Mouse (Mus musculus) stomach, embryonic 14.5 days (tissue): ENCODE measurements around the gene Cldnd1. TPM values are rescaled to one million over a fixed set of nuclear protein-coding genes. Genes with fewer than 3 reads are reported as not detected.

Experiments used
- ATAC-seq: fragments of 200-750 bp; cut with Nextera tagmentation; 2 replicates; pipeline ENCODE4 v1.8.0; 2017; ENCODE audit warnings: low read depth, moderate TSS enrichment; ENCODE audit not compliant: insufficient number of reproducible peaks, insufficient read depth, low FRiP score
- H3K27ac ChIP-seq: fragments of 300-500 bp; sonication (generic); 2 replicates; pipeline ENCODE4 v1.5.1; 2014; ENCODE audit warnings: mild to moderate bottlenecking, low read length, moderate library complexity, mixed read lengths
- H3K27me3 ChIP-seq: fragments of 300-500 bp; sonication (generic); 2 replicates; pipeline ENCODE4 v1.6.1; 2014; ENCODE audit warnings: low read length, control low read depth, mixed read lengths; ENCODE audit not compliant: control insufficient read depth, insufficient read depth
- H3K36me3 ChIP-seq: fragments of 300-500 bp; sonication (generic); 2 replicates; pipeline ENCODE4 v1.6.1; 2014; ENCODE audit warnings: mild to moderate bottlenecking, control low read depth, low read length, moderate library complexity, mixed read lengths; ENCODE audit not compliant: control insufficient read depth, insufficient read depth
- H3K4me1 ChIP-seq: fragments of 300-500 bp; sonication (generic); 2 replicates; pipeline ENCODE4 v1.6.1; 2014; ENCODE audit warnings: low read length, control low read depth, mixed read lengths; ENCODE audit not compliant: control insufficient read depth, insufficient read depth
- H3K4me2 ChIP-seq: fragments of 300-500 bp; sonication (generic); replicated peaks from 2 replicates; pipeline ENCODE4 v1.6.1; 2014; ENCODE audit warnings: low read depth, low read length, control low read depth
- H3K4me3 ChIP-seq: fragments of 300-500 bp; sonication (generic); 2 replicates; pipeline ENCODE4 v1.5.1; 2014; ENCODE audit warnings: low read depth, low read length, control low read depth
- H3K9ac ChIP-seq: fragments of 300-500 bp; sonication (generic); replicated peaks from 2 replicates; pipeline ENCODE4 v1.6.1; 2014; ENCODE audit warnings: low read depth, mild to moderate bottlenecking, control low read depth, low read length, moderate library complexity, mixed read lengths
- H3K9me3 ChIP-seq: fragments of 300-500 bp; sonication (generic); 2 replicates; pipeline ENCODE4 v1.6.1; 2016; ENCODE audit warnings: low read depth, low read length, control low read depth; ENCODE audit not compliant: control insufficient read depth
- WGBS: fragments of 180-500 bp; shearing (Covaris S2); extraction: QIAGEN DNeasy Blood & Tissue Kit; methylation state at CpG from one replicate; pipeline ENCODE4 v1.1.7; 2014; 5-methylcytosine and 5-hydroxymethylcytosine counted together
- polyA plus RNA-seq: library from polyadenylated mRNA; unstranded; fragments of >200 nt; fragmentation: Nextera tagmentation; extraction: Ambion mirVana; gene quantifications from 2 replicates; pipeline ENCODE4 v1.2.1, GENCODE M21; 2014

Cldnd1 gene
- polyA plus RNA-seq, 1 experiment from 2014 or later: 128 TPM

- WGBS: 72% methylated on average over 10 of the region's 10 CpGs
- no peaks in the 10 kb centered on the region for H3K27me3 ChIP-seq
- H3K4me3 ChIP-seq: no peak overlapping the region
- no peak overlapping the region for H3K27ac ChIP-seq
- H3K4me1 ChIP-seq: 0 out of 2 replicates have a peak, but pooled peaks cover 6% of the 10 kb centered on the region
- no peak overlapping the region for H3K4me2 ChIP-seq
- no peak overlapping the region for H3K9ac ChIP-seq
- no peaks in the 10 kb centered on the region for H3K36me3 ChIP-seq
- no peaks in the 10 kb centered on the region for H3K9me3 ChIP-seq
- ATAC-seq: no peak
These were observed 25.3 kb upstream of the Cldnd1 start for GRCm38 (mm10) chr16:58702329-58702932.

- H3K4me2 ChIP-seq: no peak overlapping the region
- no peaks in the 10 kb centered on the region for H3K36me3 ChIP-seq
- no peak overlapping the region for H3K9ac ChIP-seq
- H3K9me3 ChIP-seq: no peaks in the 10 kb centered on the region
- H3K4me3 ChIP-seq: no peak overlapping the region
- no peak overlapping the region for H3K27ac ChIP-seq
- no peak for ATAC-seq
- H3K27me3 ChIP-seq: no peaks in the 10 kb centered on the region
- 0 out of 2 replicates have a peak, but pooled peaks cover 6% of the 10 kb centered on the region for H3K4me1 ChIP-seq
- WGBS: 15% methylated on average over 10 of the region's 10 CpGs
These were observed 24.2 kb upstream of the Cldnd1 start for GRCm38 (mm10) chr16:58703382-58704124.

GRCm38 (mm10) chr16:58704999-58705398 lies 22.7 kb upstream of the Cldnd1 start:
- no peak overlapping the region for H3K4me2 ChIP-seq
- no peak overlapping the region for H3K4me3 ChIP-seq
- no peak overlapping the region for H3K9ac ChIP-seq
- no peaks in the 10 kb centered on the region for H3K9me3 ChIP-seq
- H3K27me3 ChIP-seq: no peaks in the 10 kb centered on the region
- no peak for ATAC-seq
- H3K27ac ChIP-seq: no peak overlapping the region
- H3K36me3 ChIP-seq: no peaks in the 10 kb centered on the region
- H3K4me1 ChIP-seq: 0 out of 2 replicates have a peak, but pooled peaks cover 6% of the 10 kb centered on the region

- 90% methylated on average over 4 of the region's 4 CpGs for WGBS
- H3K27ac ChIP-seq: no peak overlapping the region
- H3K9me3 ChIP-seq: no peaks in the 10 kb centered on the region
- no peak overlapping the region for H3K4me3 ChIP-seq
- H3K4me1 ChIP-seq: 0 out of 2 replicates have a peak, but pooled peaks cover 6% of the 10 kb centered on the region
- no peak overlapping the region for H3K9ac ChIP-seq
- no peaks in the 10 kb centered on the region for H3K27me3 ChIP-seq
- no peak for ATAC-seq
- no peaks in the 10 kb centered on the region for H3K36me3 ChIP-seq
- H3K4me2 ChIP-seq: no peak overlapping the region
These were observed 20.3 kb upstream of the Cldnd1 start for GRCm38 (mm10) chr16:58707276-58707905.

- H3K27ac ChIP-seq: no peak overlapping the region
- no peaks in the 10 kb centered on the region for H3K9me3 ChIP-seq
- 71% methylated on average over 3 of the region's 3 CpGs for WGBS
- no peak overlapping the region for H3K4me3 ChIP-seq
- H3K4me2 ChIP-seq: no peak overlapping the region
- no peaks in the 10 kb centered on the region for H3K27me3 ChIP-seq
- H3K4me1 ChIP-seq: 0 out of 2 replicates have a peak, but pooled peaks cover under 1% of the 10 kb centered on the region
- no peak for ATAC-seq
- no peak overlapping the region for H3K9ac ChIP-seq
- H3K36me3 ChIP-seq: no peaks in the 10 kb centered on the region
These were observed 18.9 kb upstream of the Cldnd1 start for GRCm38 (mm10) chr16:58708601-58709475.

GRCm38 (mm10) chr16:58709536-58709935 lies 18.2 kb upstream of the Cldnd1 start:
- no peaks in the 10 kb centered on the region for H3K36me3 ChIP-seq
- H3K27me3 ChIP-seq: no peaks in the 10 kb centered on the region
- WGBS: 67% methylated on average over 4 of the region's 4 CpGs
- no peak overlapping the region for H3K27ac ChIP-seq
- no peak for ATAC-seq
- H3K4me3 ChIP-seq: no peak overlapping the region
- no peak overlapping the region for H3K4me2 ChIP-seq
- no peak overlapping the region for H3K9ac ChIP-seq
- no peaks in the 10 kb centered on the region for H3K4me1 ChIP-seq
- H3K9me3 ChIP-seq: no peaks in the 10 kb centered on the region

- ATAC-seq: no peak
These were observed 15.5 kb upstream of the Cldnd1 start for GRCm38 (mm10) chr16:58712221-58712620.

GRCm38 (mm10) chr16:58713128-58713527 lies 14.6 kb upstream of the Cldnd1 start:
- no peak overlapping the region for H3K27ac ChIP-seq
- WGBS: 85% methylated on average over 1 of the region's 1 CpGs
- no peak overlapping the region for H3K4me2 ChIP-seq
- no peaks in the 10 kb centered on the region for H3K36me3 ChIP-seq
- ATAC-seq: no peak
- H3K4me1 ChIP-seq: no peaks in the 10 kb centered on the region
- H3K27me3 ChIP-seq: no peaks in the 10 kb centered on the region
- H3K9me3 ChIP-seq: no peaks in the 10 kb centered on the region
- H3K9ac ChIP-seq: no peak overlapping the region
- no peak overlapping the region for H3K4me3 ChIP-seq

More at GRCm38 (mm10) chr16:58712221-58712620, 15.5 kb upstream of the Cldnd1 start:
- H3K4me2 ChIP-seq: no peak overlapping the region
- H3K9ac ChIP-seq: no peak overlapping the region
- H3K36me3 ChIP-seq: no peaks in the 10 kb centered on the region
- no peaks in the 10 kb centered on the region for H3K4me1 ChIP-seq
- no peak overlapping the region for H3K27ac ChIP-seq
- H3K27me3 ChIP-seq: no peaks in the 10 kb centered on the region
- H3K4me3 ChIP-seq: no peak overlapping the region
- H3K9me3 ChIP-seq: no peaks in the 10 kb centered on the region
- WGBS: 74% methylated on average over 8 of the region's 8 CpGs
